Mouse (Mus musculus): Measurements from ENCODE around the gene Lmbr1. TPM values are rescaled to one million over a fixed set of nuclear protein-coding genes. Genes with fewer than 3 reads are reported as not detected.

Gene Lmbr1
- polyA plus RNA-seq, 1 experiment from 2014 or later = 17.0 TPM

- no peak for DNase-seq (ENCODE audit: low spot score)
- no peak overlapping the region for H3K27ac ChIP-seq (ENCODE audit: low read depth, low read length)
- WGBS = 87% methylated on average over 6 of the region's 6 CpGs
- ATAC-seq (ENCODE audit: low FRiP score) = no peak
- no peaks in the 10 kb centered on the region for H3K9me3 ChIP-seq (ENCODE audit: control insufficient read depth, low read length)
- H3K4me2 ChIP-seq (replicated peaks; ENCODE audit: low read depth, low read length) = no peak overlapping the region
- H3K4me1 ChIP-seq (replicated peaks; ENCODE audit: control insufficient read depth, insufficient read depth, low read length) = no peaks in the 10 kb centered on the region
- H3K27me3 ChIP-seq (ENCODE audit: control insufficient read depth, insufficient read depth, low read length) = no peaks in the 10 kb centered on the region
- no peaks in the 10 kb centered on the region for H3K36me3 ChIP-seq (ENCODE audit: control insufficient read depth, insufficient read depth, low read length)
- no peak overlapping the region for H3K4me3 ChIP-seq (ENCODE audit: low read depth, low read length)
- no peak overlapping the region for H3K9ac ChIP-seq (ENCODE audit: low read depth, low read length)
Observed at GRCm38 (mm10) chr5:29289703-29290102, 88.5 kb downstream of the Lmbr1 start.

GRCm38 (mm10) chr5:29281081-29281480, 97.1 kb downstream of the Lmbr1 start:
- 83% methylated on average over 3 of the region's 3 CpGs for WGBS
- DNase-seq (ENCODE audit: low spot score) (no peak), ATAC-seq (ENCODE audit: low FRiP score) (no peak)
- Histone ChIP-seq H3K36me3 (ENCODE audit: control insufficient read depth, insufficient read depth, low read length) (no peaks in the 10 kb centered on the region), H3K4me1 (replicated peaks; ENCODE audit: control insufficient read depth, insufficient read depth, low read length) (no peaks in the 10 kb centered on the region), H3K9ac (ENCODE audit: low read depth, low read length) (no peak overlapping the region), H3K27me3 (ENCODE audit: control insufficient read depth, insufficient read depth, low read length) (no peaks in the 10 kb centered on the region), H3K27ac (ENCODE audit: low read depth, low read length) (no peak overlapping the region), H3K4me3 (ENCODE audit: low read depth, low read length) (no peak overlapping the region), H3K9me3 (ENCODE audit: control insufficient read depth, low read length) (no peaks in the 10 kb centered on the region), H3K4me2 (replicated peaks; ENCODE audit: low read depth, low read length) (no peak overlapping the region)

GRCm38 (mm10) chr5:29274746-29275145, 103.4 kb downstream of the Lmbr1 start:
- no peaks in the 10 kb centered on the region for H3K9me3 ChIP-seq (ENCODE audit: control insufficient read depth, low read length)
- no peaks in the 10 kb centered on the region for H3K4me1 ChIP-seq (replicated peaks; ENCODE audit: control insufficient read depth, insufficient read depth, low read length)
- no peak for ATAC-seq (ENCODE audit: low FRiP score)
- H3K4me2 ChIP-seq (replicated peaks; ENCODE audit: low read depth, low read length) = no peak overlapping the region
- H3K9ac ChIP-seq (ENCODE audit: low read depth, low read length) = no peak overlapping the region
- no peaks in the 10 kb centered on the region for H3K27me3 ChIP-seq (ENCODE audit: control insufficient read depth, insufficient read depth, low read length)
- H3K4me3 ChIP-seq (ENCODE audit: low read depth, low read length) = no peak overlapping the region
- H3K36me3 ChIP-seq (ENCODE audit: control insufficient read depth, insufficient read depth, low read length) = no peaks in the 10 kb centered on the region
- DNase-seq (ENCODE audit: low spot score) = peak; percentile 37
- H3K27ac ChIP-seq (ENCODE audit: low read depth, low read length) = no peak overlapping the region

- Histone ChIP-seq H3K9me3 (ENCODE audit: control insufficient read depth, low read length) (no peaks in the 10 kb centered on the region), H3K27ac (ENCODE audit: low read depth, low read length) (no peak overlapping the region), H3K4me1 (replicated peaks; ENCODE audit: control insufficient read depth, insufficient read depth, low read length) (no peaks in the 10 kb centered on the region), H3K9ac (ENCODE audit: low read depth, low read length) (no peak overlapping the region), H3K27me3 (ENCODE audit: control insufficient read depth, insufficient read depth, low read length) (no peaks in the 10 kb centered on the region), H3K4me3 (ENCODE audit: low read depth, low read length) (no peak overlapping the region), H3K4me2 (replicated peaks; ENCODE audit: low read depth, low read length) (no peak overlapping the region), H3K36me3 (ENCODE audit: control insufficient read depth, insufficient read depth, low read length) (no peaks in the 10 kb centered on the region)
- 85% methylated on average over 2 of the region's 2 CpGs for WGBS
- no peak for ATAC-seq (ENCODE audit: low FRiP score)
- no peak for DNase-seq (ENCODE audit: low spot score)
Observed at GRCm38 (mm10) chr5:29273426-29273825, 104.8 kb downstream of the Lmbr1 start.

- ATAC-seq (ENCODE audit: low FRiP score) (no peak), DNase-seq (ENCODE audit: low spot score) (no peak)
- 72% methylated on average over 4 of the region's 4 CpGs for WGBS
- Histone ChIP-seq H3K4me1 (replicated peaks; ENCODE audit: control insufficient read depth, insufficient read depth, low read length) (no peaks in the 10 kb centered on the region), H3K9ac (ENCODE audit: low read depth, low read length) (no peak overlapping the region), H3K27ac (ENCODE audit: low read depth, low read length) (no peak overlapping the region), H3K27me3 (ENCODE audit: control insufficient read depth, insufficient read depth, low read length) (no peaks in the 10 kb centered on the region), H3K36me3 (ENCODE audit: control insufficient read depth, insufficient read depth, low read length) (no peaks in the 10 kb centered on the region), H3K4me2 (replicated peaks; ENCODE audit: low read depth, low read length) (no peak overlapping the region), H3K4me3 (ENCODE audit: low read depth, low read length) (no peak overlapping the region), H3K9me3 (ENCODE audit: control insufficient read depth, low read length) (no peaks in the 10 kb centered on the region)
Observed at GRCm38 (mm10) chr5:29270879-29271278, 107.3 kb downstream of the Lmbr1 start.

- no peak overlapping the region for H3K4me3 ChIP-seq (ENCODE audit: low read depth, low read length)
- no peak overlapping the region for H3K9ac ChIP-seq (ENCODE audit: low read depth, low read length)
- ATAC-seq (ENCODE audit: low FRiP score) (no peak), DNase-seq (ENCODE audit: low spot score) (no peak)
- 29% methylated on average over 2 of the region's 2 CpGs for WGBS
- H3K4me1 ChIP-seq (replicated peaks; ENCODE audit: control insufficient read depth, insufficient read depth, low read length) = no peaks in the 10 kb centered on the region
- H3K27ac ChIP-seq (ENCODE audit: low read depth, low read length) = no peak overlapping the region
- H3K9me3 ChIP-seq (ENCODE audit: control insufficient read depth, low read length) = no peaks in the 10 kb centered on the region
- no peak overlapping the region for H3K4me2 ChIP-seq (replicated peaks; ENCODE audit: low read depth, low read length)
- no peaks in the 10 kb centered on the region for H3K27me3 ChIP-seq (ENCODE audit: control insufficient read depth, insufficient read depth, low read length)
- H3K36me3 ChIP-seq (ENCODE audit: control insufficient read depth, insufficient read depth, low read length) = no peaks in the 10 kb centered on the region
Observed at GRCm38 (mm10) chr5:29253876-29254275, 124.3 kb downstream of the Lmbr1 start.

- Histone ChIP-seq H3K27me3 (ENCODE audit: control insufficient read depth, insufficient read depth, low read length) (no peaks in the 10 kb centered on the region), H3K36me3 (ENCODE audit: control insufficient read depth, insufficient read depth, low read length) (no peaks in the 10 kb centered on the region), H3K4me3 (ENCODE audit: low read depth, low read length) (no peak overlapping the region), H3K9ac (ENCODE audit: low read depth, low read length) (no peak overlapping the region), H3K27ac (ENCODE audit: low read depth, low read length) (no peak overlapping the region), H3K4me2 (replicated peaks; ENCODE audit: low read depth, low read length) (no peak overlapping the region), H3K9me3 (ENCODE audit: control insufficient read depth, low read length) (no peaks in the 10 kb centered on the region), H3K4me1 (replicated peaks; ENCODE audit: control insufficient read depth, insufficient read depth, low read length) (no peaks in the 10 kb centered on the region)
- DNase-seq (ENCODE audit: low spot score) (no peak), ATAC-seq (ENCODE audit: low FRiP score) (no peak)
- 74% methylated on average over 1 of the region's 1 CpGs for WGBS
Observed at GRCm38 (mm10) chr5:29251496-29251873, 126.7 kb downstream of the Lmbr1 start.

GRCm38 (mm10) chr5:29250795-29251495, 127.2 kb downstream of the Lmbr1 start:
- DNase-seq (ENCODE audit: low spot score) (no peak), ATAC-seq (ENCODE audit: low FRiP score) (no peak)
- no peak overlapping the region for H3K4me3 ChIP-seq (ENCODE audit: low read depth, low read length)
- H3K4me2 ChIP-seq (replicated peaks; ENCODE audit: low read depth, low read length) = no peak overlapping the region
- 39% methylated on average over 8 of the region's 8 CpGs for WGBS
- H3K27ac ChIP-seq (ENCODE audit: low read depth, low read length) = no peak overlapping the region
- H3K9ac ChIP-seq (ENCODE audit: low read depth, low read length) = no peak overlapping the region
- H3K4me1 ChIP-seq (replicated peaks; ENCODE audit: control insufficient read depth, insufficient read depth, low read length) = no peaks in the 10 kb centered on the region
- no peaks in the 10 kb centered on the region for H3K9me3 ChIP-seq (ENCODE audit: control insufficient read depth, low read length)
- H3K36me3 ChIP-seq (ENCODE audit: control insufficient read depth, insufficient read depth, low read length) = no peaks in the 10 kb centered on the region
- H3K27me3 ChIP-seq (ENCODE audit: control insufficient read depth, insufficient read depth, low read length) = no peaks in the 10 kb centered on the region

GRCm38 (mm10) chr5:29244769-29245168, 133.4 kb downstream of the Lmbr1 start:
- H3K27ac ChIP-seq (ENCODE audit: low read depth, low read length) = no peak overlapping the region
- H3K4me2 ChIP-seq (replicated peaks; ENCODE audit: low read depth, low read length) = no peak overlapping the region
- 80% methylated on average over 1 of the region's 1 CpGs for WGBS
- H3K27me3 ChIP-seq (ENCODE audit: control insufficient read depth, insufficient read depth, low read length) = no peaks in the 10 kb centered on the region
- no peaks in the 10 kb centered on the region for H3K4me1 ChIP-seq (replicated peaks; ENCODE audit: control insufficient read depth, insufficient read depth, low read length)
- no peak overlapping the region for H3K4me3 ChIP-seq (ENCODE audit: low read depth, low read length)
- H3K9me3 ChIP-seq (ENCODE audit: control insufficient read depth, low read length) = no peaks in the 10 kb centered on the region
- H3K36me3 ChIP-seq (ENCODE audit: control insufficient read depth, insufficient read depth, low read length) = no peaks in the 10 kb centered on the region
- ATAC-seq (ENCODE audit: low FRiP score) (no peak), DNase-seq (ENCODE audit: low spot score) (no peak)
- no peak overlapping the region for H3K9ac ChIP-seq (ENCODE audit: low read depth, low read length)
